Mouse (Mus musculus): ENCODE data around the gene Agl.

Gene Agl

GRCm38 (mm10) chr3:116807811-116808506 is at the start of gene Agl:
TSS of gene Agl (minus strand) at chr3:116808166.
- DNase-seq = peak; percentile 95

GRCm38 (mm10) chr3:116857611-116858010 is 49.6 kb upstream of the Agl start:
- DNase-seq = no peak

- no peak for DNase-seq
Observed at GRCm38 (mm10) chr3:116852421-116852820, 44.5 kb upstream of the Agl start.

DNA sequence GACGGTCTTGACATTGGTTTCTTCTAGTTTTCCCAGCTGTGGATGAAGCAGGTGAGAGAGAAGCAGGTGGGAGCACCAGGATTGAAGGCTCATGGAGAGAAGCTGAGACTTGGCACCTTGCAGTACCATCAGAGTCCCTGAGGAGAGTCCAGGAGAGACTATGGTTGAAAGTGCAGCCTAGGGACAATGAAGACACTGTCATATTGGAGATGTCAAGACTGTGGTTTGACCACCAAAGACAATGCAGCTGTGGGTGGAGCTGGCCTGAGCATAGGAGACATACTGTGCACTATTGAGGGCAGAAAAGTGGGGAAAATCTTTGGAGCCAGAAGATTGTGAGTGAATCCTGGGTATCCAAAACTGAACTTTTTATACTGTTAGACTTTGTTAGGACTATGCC is 42.4 kb upstream of the Agl start:
- DNase-seq = no peak

- DNase-seq = no peak
Observed at GRCm38 (mm10) chr3:116848936-116849335, 41.0 kb upstream of the Agl start.

- no peak for DNase-seq
Observed at GRCm38 (mm10) chr3:116848099-116848498, 40.1 kb upstream of the Agl start.

DNA sequence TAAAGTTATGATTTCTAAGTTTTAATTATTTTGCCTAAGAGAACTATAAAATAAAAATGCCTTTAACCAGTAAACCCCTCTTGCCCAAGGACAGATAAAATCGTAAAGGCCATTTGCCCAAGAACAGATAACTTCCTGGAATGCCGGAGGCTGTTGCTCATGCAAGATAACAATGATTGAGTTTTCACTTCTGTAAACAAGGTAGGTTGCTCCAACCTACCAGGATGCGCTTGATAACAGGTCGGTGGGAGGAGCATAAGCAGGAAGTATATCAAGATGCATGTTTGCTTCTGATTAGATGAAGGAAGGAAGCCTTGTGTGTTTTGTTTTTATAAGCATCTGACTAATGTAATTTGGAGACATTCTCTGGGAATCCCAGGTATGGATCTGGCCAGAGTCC is 38.1 kb upstream of the Agl start:
- no peak for DNase-seq

DNA sequence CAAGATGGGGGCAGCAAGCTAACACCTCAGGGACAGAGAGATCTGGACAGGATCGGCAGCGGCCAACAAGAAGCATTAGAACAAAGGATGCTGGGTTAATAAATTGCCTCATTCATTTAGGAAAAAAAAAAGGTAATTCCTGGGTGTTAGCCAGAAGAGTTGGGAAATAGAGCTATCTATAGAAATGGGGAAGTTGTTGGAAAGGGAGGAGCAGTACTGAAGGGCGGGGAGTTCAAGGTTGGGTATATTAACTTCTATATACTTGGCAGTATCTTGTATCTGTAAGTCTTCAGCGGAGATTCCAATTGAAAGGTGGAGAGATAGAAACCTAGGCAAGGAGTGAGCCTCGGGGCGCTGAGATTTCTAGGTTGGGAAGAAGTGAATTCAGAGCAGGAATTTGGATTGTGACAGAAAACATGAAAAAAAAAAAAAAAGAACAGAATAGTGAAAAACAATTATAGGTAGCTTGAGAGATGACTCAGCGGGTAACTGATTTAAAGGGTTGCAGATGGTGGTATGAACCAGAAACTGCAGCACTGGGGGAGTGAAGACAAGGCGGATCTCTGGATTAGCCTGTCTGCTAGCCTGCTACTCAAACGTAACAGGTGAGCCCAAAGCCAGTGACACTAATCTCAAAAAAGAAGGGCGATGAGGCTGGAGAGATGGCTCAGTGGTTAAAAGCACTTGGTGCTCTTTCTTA is 37.1 kb upstream of the Agl start:
- DNase-seq = no peak

DNA sequence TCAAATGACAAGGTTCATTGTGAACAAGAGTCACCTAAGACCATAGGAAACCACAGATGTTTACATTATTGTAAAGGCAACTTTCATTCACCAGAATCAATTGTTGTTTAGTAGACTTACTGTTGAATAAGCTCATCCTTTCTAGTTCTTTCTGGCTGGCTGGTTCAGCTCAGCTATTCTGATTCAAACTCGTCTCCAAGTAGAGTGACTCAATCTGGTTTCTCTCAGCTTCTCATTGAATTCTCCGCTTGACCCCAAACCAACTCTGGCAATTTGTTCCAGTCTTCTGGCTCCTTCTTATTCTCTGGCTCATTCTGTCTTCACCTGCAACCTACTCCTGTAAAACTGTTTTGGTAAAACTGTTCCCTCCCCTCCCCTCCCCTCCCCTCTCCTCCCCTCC is 33.3 kb upstream of the Agl start:
- DNase-seq = no peak

DNA sequence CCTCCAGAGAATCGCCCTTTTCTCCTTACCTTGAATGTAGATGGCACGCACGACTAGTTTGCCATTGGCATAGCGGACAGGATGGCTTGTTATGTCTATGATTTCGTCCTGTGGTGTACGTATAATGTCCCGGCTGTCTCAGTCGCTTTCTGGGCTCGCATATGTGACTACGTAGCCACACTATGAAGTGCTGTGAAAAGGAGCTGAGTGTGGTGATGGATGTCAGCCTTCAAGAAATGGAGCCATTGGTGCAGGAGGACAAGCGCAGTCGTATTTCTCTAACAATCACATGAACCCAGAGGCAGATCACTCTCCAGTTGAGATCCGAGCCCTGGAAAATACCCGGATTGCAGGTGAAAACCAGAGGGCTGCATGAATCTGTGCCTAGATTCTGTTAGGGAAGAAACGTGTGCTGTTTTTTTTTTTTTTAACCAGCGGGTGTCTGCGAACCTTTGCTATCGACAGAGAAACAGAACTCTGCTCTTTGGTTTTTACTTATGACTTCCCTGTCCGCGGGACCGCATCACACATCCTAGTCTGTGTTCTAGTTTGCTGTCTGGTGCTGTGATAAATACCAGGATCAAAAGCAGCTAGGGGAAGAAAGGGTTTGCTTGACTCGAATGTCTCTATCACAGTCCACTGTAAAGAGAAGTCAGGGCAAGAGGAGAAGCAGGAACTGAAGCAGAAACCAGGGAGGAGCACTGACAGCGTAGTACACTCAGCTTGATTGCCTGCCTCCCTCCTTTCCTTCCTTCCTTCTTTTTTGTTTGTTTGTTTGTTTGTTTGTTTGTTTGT is 28.9 kb upstream of the Agl start:
- DNase-seq = no peak

GRCm38 (mm10) chr3:116835770-116836680 is 28.1 kb upstream of the Agl start:
- DNase-seq = peak; percentile 90

- no peak for DNase-seq
Observed at GRCm38 (mm10) chr3:116835350-116835749, 27.4 kb upstream of the Agl start.

GRCm38 (mm10) chr3:116834241-116834640 is 26.3 kb upstream of the Agl start:
- no peak for DNase-seq

DNA sequence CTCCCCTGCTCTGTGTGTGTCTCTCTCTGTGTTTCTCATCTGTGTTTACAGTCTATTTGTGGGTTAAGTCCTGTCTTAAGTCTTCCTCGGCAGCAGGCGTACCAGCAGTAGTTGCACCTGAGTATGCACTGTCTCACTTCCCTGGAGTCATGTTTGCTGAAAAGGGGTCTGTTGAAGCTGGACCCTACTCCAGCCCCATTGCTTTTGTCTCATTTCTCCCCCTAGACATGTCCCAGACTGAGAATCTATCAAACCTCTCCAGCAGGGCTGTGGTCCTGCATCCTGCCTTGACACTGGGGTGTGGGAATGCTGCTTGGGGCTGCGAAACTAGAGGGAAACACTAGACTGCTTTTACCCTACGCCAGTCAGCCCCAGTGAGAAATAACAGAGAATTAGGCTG is 25.5 kb upstream of the Agl start:
- DNase-seq = no peak

GRCm38 (mm10) chr3:116832526-116833310 is 24.8 kb upstream of the Agl start:
- DNase-seq = no peak

DNA sequence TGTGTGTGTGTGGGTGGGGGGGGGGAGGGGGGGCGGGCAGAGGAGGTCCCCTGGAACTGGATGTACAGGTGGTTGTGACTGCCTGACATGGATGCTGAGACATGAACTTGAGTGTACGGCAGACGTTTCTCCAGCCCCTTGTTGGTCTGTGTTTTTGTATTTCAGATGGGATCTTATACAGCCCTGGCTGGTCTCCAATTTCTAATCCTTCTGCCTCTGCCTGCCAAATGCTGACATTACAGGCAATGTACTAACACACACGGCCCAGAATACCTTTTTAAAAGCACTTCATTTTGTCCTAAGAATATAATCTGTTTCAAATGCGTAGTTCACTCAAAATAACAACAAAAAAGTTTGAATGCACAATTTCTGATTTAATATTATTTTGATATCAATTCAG is 23.4 kb upstream of the Agl start:
- no peak for DNase-seq

GRCm38 (mm10) chr3:116829274-116829920 is 21.4 kb upstream of the Agl start:
- no peak for DNase-seq

GRCm38 (mm10) chr3:116826471-116827215 is 18.7 kb upstream of the Agl start:
- no peak for DNase-seq

DNA sequence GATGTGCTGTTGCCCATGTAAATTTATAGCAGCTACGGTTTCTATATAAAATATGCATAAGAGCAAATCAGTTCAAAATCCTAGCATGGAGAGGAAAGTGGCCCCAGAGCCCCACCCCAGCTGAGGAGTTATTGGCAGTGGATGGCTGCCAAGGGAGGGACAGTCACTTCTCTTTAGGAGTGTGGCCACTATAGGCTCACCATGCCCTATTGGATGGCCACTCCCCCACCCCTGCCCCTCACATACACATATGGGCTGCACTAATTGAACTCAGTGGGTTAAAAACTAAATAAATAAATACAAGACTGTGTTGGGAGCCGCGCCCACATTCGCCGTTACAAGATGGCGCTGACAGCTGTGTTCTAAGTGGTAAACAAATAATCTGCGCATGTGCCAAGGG is 9.3 kb upstream of the Agl start:
- DNase-seq = no peak

DNA sequence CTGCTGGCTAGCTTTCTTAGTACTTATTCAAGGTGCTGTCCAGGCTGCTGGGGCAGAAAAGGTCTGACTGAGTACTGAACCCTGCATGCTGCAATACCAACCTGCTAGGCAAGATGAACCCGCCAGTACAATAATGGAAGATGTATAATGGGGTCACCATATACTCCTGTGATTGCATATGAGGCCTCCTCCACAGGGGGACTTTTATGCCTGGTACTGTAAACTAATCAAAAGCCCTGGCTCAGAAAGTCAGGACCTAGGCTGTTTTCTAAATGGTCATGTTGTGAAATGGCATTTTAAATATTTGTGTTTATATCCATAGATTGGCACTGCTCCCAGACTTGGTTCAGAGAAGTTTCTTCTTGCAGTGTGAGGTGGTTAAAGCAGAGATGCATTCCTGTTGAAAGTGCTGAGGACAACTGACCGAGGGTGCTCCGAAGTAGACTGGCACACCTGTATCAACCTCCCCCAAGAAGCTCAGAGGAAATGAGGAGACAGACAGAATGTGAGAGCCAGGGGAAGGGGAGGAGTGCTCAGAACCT is 8.8 kb upstream of the Agl start:
- no peak for DNase-seq

Measured in kidney, adult 18-20 months (tissue).